Mouse (Mus musculus) CD4-positive helper T cell, adult 2 months (primary cell): Measurements from ENCODE around the gene Mrps21.

ENCODE experiments used
- DNase-seq: peaks from one replicate; pipeline ENCODE4 v3.0.0-alpha.2; 2012; ENCODE audit warnings: low read depth, missing footprints, low spot score

Mrps21 gene

DNA sequence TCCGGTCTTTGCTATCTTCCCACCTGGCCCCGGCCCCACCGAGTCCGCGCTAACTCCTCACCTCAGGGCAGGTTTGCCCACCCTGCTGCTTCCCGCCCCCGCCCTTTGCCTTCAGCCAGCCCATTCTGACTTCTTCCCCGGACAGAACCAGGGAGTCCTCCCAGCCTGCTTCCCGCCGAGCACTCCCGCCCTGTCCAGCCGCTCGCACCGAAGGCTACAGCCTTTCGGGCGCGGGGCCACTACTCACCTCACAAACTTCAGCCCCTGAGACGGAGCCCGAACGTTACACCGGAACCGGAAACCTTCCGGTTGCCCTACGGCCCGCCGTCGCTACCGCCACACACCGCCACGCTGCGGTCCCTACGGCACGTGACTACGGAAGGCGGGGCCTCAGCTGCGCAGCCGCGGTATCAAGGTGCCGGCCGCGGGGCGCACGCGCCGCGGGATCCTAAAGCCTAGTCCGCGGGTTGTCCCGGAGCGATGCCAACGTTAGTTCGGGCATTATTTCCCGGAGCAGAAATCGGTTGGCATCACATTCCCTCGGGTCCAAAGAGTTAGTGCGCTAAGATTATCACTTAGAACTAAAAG is 15.7 kb downstream of the Mrps21 start, which contains the start of gene Prpf3:
Prpf3 (minus strand) TSS at position 384 of the 588 bp plus-strand sequence.
- peak; percentile 94 for DNase-seq

- DNase-seq = no peak
These were observed 20.0 kb downstream of the Mrps21 start for GRCm38 (mm10) chr3:95851317-95851716.

DNA sequence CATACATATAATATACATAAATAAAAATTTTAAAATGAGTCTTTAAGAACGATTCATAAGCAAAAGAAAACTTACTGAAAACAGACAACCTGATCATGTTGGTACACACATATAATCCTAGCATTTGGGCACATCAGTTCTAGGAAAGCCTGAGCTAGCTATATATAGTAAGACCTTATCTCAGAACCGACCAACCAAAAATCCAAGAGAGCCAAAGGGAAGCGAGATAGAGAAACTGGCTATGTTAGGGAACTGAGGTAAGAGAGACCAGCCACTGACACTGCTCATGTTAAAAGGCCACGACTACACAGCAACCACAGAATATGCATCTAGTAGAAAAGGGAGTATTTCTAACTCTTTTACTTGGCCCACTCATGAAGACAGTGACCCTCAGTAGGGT is 20.7 kb downstream of the Mrps21 start:
- no peak for DNase-seq

- DNase-seq = no peak
These were observed 28.7 kb downstream of the Mrps21 start for GRCm38 (mm10) chr3:95842503-95843214.

- no peak for DNase-seq
These were observed 32.1 kb downstream of the Mrps21 start for GRCm38 (mm10) chr3:95839250-95839649.

GRCm38 (mm10) chr3:95829053-95829452 is 42.3 kb downstream of the Mrps21 start:
- DNase-seq = no peak

DNA sequence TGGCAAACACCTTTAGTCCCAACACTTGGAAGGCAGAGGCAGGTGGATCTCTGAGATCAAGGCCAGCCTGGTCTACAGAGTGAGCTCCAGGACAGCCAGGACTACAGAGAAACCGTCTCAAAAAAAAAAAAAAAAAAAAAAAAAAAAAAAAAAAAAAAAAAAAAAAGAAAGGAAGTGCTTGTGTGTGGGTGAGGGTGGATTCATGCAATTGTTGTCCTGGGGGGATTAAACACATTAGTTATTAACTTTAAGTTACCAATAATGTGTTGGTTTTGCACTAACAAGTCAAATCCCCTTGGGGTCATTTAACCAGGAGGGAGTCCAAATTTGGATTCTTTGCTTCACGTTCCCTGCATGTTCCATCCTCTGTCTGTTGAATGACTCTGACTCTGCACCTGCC is 45.0 kb downstream of the Mrps21 start:
- DNase-seq = no peak

GRCm38 (mm10) chr3:95820046-95821010 is 51.0 kb downstream of the Mrps21 start:
- DNase-seq = no peak

DNA sequence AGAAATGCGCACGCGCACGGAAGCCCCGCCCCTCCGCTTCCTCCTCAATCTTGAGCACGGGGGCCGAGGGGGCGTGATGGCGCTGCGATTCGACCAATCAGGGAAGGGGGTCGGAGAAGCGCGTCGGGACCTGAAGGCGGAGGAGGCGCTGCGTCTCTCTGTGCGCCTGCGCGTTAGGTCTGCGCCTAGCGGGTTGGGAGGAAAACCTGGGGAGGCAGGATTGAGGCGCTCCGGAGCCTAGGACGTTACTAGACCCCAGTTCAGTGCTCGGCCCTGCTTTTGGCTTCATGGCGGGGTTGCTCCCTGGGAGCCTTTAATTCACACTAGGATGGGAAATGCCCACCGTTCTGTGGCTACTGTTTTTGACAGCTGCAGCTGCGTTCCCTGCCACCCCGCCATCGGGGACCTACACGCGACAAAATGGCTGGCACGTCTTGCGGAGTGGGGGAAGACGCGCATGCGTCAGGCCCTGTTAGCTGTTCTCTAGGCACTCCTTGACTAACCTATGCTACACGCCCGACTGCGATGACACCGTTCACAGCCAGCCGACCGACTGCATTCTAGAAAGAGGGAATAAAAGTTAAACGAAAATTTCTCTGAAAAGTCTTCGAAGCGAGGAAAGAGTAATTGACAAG is 51.9 kb downstream of the Mrps21 start:
- peak; percentile 100 for DNase-seq

DNA sequence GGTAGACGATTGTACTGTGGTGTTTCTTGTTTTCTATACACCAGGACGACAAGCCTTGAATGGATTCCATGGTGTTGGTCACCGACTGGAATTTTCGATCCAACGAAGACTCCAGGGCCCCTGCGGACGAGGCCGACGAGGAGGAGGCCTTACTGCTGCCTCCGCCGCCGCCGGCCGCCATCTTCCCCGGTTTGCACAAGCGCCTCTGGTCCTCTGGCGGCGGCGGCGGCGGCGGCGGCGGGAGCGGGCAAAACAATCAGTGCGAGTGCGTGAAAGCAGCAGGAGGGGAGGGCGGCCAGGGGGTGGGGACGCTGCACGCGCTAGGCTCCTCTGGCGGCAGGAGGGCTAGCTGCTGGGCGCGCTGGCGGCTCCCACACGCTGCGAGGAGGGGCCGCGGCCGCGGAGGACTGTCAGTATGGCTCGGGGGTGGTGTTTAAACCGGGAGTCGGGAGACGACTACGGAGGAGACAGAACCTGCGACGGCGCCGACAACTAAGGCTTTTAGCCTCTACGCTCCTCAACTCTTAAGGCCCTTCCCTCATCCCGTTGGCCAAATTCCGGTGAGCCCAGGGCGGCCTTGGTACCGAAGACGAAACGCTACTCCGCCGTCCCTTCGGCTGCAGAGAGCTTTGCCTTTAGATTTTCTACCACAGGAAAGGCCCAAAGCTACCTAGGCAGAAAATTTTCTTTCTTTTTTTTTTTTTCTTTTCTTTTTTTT is 52.6 kb downstream of the Mrps21 start, which contains the start of gene Rprd2:
Rprd2 (minus strand) TSS at position 293 of the 718 bp plus-strand sequence.
- DNase-seq = peak; percentile 89

DNA sequence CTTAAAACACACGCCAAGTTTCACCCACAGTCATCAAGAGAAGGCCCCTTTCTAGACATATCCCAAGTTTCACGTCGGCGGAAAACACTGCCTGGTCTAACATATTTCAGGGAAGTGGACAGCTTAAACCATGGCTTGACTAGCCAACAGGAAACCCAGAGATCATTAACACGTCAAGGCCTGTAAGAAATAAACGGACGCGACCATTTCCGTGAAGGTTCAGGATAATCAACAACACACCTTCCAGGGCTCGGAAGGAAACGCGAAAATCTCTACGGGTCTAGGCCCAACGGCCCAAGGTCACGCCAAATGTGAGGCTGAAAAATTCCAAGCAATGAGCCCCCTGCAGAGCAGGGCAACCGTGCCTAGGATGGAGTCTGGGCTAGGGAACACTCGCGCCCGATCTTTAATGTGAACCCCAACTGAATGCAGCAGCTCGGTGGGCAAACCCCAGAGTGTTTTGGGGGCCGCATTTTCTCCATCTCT is 53.2 kb downstream of the Mrps21 start:
- peak; percentile 57 for DNase-seq

DNA sequence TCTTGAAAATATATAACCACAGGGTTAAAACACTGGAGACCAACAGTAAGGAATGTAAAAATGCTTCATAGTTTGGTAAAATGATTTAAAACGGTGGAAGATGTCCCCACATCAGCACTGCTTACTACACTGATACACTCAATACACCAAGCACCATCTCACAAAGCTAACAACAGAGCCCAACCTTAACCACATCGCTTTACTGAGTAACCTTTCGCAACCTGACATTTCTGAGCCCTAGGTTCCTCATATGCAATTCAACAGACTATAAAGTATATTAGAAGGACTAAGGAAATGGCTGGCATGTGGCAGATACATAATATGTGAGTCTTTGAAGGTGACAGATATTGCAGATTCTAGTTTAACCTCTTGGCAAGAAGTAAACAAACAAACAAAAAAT is 54.6 kb downstream of the Mrps21 start:
- DNase-seq = no peak
